Mouse (Mus musculus) lung, postnatal 10 days (tissue): Measurements from ENCODE around the gene Rbm47.

ENCODE experiments used
- DNase-seq: peaks from one replicate; pipeline ENCODE4 v3.0.0; 2021

The Rbm47 gene

GRCm38 (mm10) chr5:66156431-66156962, 16.4 kb downstream of the Rbm47 start:
- no peak for DNase-seq

GRCm38 (mm10) chr5:66154616-66155015, 18.3 kb downstream of the Rbm47 start:
- no peak for DNase-seq

DNA sequence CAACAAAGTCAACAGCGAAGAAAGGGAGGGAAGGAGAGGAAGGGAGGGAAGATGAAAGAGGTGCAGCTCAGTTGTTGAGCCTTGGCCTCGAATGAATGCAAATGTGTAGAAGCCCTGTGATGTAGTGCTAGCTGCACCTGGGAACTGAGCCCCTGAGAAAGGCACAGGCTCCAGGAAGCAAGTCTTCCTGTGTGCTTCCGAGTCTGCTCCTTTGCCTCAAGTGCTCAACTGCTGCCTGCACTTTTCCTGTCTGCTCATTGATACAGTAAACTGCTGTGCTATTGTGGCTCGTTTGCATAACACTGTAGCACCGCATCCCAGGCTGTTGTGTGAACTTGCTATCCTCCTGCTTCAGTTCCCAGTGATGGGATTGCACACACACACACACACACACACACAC, 19.4 kb downstream of the Rbm47 start:
- DNase-seq = no peak

GRCm38 (mm10) chr5:66151301-66152188, 21.4 kb downstream of the Rbm47 start:
- peak; percentile 34 for DNase-seq

- DNase-seq = peak; percentile 65
Observed at GRCm38 (mm10) chr5:66150706-66151300, 22.1 kb downstream of the Rbm47 start.

DNA sequence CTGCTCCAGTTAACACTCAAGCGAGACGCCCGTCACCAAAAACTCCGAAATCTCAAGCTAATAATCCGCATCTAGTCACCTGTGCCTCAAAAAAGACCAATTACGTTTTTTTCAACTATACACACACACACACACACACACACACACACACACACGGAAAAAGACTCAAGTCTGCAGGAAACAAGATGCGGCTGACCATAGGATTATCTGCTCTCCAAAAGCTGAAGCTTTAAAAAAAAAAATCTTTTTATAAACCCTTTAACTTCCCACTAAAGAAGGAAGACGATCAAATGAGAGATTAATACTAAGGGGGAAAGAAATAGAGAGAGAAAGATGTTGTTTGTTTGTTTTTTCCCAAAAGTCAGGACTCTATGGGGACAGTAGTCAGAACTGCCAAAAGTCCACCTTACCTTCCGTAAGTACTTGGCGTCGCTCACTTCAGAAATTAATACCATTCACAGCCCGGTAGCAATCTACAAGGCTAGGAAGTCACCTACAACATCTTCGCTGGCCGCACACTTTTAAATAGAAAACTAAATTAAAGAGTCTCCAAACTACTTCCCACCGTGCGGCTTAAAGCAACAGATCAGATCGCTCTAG, 22.7 kb downstream of the Rbm47 start:
- DNase-seq = no peak

DNA sequence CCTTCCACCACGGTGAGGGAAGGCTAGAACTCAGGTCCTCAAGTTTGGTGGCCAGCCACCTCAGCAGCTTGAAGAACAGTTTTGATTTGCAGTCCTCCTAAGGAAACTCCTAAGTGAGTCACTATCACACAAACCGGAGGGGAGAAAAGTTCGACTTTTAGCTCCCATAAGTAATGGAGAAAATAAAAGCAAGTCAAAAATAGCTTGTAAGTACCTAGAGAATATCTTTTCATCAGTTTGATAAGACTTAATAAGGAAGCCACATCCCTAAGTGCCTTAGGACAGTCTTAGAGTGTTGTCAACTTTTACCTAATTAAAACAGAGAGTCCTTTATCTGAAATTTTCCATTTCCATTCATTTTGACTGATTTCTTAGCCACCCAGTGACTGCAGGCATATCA, 23.3 kb downstream of the Rbm47 start:
- no peak for DNase-seq

DNA sequence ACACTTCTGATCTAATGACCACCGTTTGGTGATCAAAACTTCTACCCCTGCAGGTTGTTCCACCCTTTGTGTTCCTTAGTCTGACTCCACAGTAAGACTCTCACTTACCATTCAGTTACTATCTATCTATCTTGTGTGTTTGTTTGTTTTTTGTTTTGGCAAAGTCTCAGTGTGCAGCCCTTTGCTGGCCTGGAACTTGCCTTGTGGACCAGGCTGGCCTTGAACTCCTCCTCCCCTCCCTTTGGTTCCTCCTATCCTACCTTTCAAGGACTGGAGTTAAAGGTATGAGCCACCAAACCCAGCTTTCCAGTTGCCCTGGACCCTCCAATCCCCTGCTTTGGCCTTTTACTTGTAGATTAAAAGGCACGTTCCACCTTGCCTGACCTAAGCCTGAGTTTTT, 23.8 kb downstream of the Rbm47 start:
- no peak for DNase-seq

DNA sequence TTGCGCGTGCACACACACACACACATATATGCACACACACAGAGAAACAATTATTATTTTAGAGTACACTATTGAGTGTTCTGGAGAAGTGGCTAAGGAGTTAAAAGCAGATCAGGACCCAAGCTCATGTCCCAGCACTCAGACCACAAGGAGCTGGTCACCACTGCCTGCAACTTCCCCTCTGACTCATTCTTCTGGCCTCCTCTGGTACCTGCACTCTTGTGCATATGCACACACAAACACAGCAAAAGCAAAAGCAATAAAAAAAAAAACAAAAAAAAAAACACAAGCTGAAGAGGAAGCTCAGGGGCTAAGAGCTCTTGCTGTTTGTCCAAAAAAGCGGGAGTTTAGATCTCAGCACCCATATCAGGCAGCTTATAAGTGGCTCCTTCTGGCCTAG, 25.6 kb downstream of the Rbm47 start:
- no peak for DNase-seq

GRCm38 (mm10) chr5:66145583-66145982, 27.3 kb downstream of the Rbm47 start:
- DNase-seq = no peak

GRCm38 (mm10) chr5:66143093-66144032, 29.6 kb downstream of the Rbm47 start:
- DNase-seq = no peak

GRCm38 (mm10) chr5:66141474-66141873, 31.4 kb downstream of the Rbm47 start:
- no peak for DNase-seq

DNA sequence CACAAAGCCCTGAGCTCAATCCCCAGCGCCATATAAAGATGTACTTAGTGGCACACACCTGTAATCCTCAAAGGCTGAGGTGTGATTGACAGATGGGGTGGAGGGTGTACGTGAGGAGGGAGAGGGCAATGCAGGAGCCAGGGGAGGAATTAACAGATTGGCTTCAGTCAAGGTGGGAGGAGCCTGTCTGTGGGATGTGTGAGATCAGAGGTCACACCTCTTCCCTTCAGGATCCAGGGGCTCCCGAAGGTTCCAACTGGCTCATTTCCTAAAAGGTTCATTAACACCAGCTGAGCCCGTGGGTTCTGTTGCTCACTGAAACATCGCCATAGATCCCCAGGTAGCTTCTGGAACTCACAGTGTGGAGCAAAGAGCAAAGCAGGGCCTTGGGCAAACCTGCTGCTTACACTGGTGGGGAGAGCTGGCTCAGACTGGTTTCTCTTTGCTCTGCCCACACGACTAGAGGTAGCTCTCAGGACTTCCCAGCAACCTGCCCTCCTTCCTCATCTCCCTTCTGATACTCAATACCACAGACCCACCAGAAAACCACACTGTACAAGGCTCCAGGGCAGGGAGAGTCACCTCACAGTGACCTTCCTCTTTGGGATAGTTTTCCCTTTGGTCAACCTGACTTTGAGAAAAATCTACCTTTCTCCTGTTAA, 33.2 kb downstream of the Rbm47 start:
- no peak for DNase-seq

- DNase-seq = no peak
Observed at GRCm38 (mm10) chr5:66139171-66139570, 33.7 kb downstream of the Rbm47 start.

DNA sequence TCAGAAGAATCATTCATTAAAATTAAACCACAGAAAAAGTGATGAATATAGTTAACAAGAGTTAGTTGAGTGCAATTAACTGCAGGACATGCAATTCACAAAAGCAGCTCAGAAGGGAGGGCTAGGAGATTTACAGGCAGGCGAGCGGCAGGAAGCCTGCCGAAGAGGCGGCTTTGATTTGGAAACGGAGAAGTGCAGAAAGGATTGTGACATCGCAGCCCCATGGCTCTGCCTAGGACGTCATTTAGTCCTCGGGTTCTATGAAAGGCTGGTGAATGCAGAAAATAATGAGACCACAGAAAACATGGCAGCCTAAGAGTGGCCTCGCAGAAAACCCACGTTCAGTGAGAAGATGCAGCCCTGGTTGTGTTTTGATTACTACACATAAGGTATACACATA, 34.3 kb downstream of the Rbm47 start:
- peak; percentile 42 for DNase-seq

GRCm38 (mm10) chr5:66137250-66137649, 35.7 kb downstream of the Rbm47 start:
- no peak for DNase-seq

GRCm38 (mm10) chr5:66135853-66136210, 37.1 kb downstream of the Rbm47 start:
- DNase-seq = no peak

DNA sequence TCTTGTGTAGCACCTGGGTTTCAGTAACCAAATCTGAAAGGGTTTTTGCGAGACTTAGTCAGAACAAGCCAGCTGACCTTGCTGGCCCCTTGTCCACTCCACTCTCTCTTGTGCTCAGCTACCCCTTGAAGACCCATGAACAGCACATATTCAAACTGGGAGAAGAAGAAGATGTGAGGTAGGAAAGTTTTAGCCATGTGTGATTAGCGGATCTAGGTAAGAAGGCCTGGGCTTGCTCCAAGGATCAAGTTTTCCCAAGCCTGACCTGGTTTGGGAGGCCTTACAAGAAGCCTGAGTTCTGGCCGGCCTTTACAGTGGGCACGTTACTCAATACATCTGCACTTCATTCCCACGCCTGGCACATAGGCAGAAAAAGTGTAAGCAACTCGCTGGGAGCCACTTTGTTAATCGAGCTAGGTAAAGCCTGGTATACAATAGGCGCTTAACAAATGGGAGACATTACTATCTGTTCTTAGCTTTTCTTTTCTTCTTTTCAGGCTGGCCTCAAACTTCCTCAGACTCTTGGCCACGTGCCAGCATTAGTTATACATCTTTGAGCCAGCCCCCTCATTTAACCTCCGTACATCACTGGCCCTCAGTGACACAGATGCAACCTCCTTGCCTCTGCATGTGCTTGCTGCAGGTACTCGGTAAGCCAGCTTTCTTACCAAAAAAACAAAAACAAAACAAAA, 37.6 kb downstream of the Rbm47 start:
- DNase-seq = no peak

DNA sequence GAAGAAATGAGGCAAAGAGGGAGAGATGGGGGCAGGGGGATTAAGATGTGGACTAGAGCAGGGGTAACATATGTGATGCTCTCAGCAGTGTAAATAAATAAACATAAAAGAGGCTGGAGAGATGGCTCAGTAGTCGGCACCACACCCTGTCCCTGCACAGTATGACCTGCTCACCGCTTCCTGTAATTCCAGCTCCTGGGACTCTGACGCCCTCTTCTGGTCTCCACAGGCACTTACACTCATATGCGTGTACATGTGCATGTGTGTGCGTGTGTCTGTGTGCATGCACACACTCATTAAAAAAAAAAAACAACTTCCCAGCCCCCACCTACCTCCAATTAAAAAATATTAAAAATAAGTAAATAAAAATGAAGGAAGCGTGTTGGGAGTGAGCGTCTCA, 38.3 kb downstream of the Rbm47 start:
- no peak for DNase-seq

DNA sequence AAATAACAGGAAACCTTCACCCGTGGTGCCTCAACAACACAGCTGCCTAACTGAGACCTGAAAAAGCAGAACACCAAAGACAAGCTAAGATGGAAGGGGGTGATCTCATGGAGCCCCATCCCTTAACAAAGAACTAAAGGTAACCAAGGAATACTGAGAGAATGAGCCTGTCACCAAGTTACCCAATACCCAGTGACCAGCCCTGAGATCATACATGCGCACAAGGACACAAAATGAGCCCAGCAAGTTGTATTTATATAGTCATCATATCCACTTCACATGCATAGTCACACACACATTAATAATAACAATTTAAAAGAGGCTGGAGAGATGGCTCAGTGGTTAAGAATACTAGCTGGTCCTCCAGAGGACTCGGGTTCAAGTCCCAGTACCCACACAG, 44.0 kb downstream of the Rbm47 start:
- no peak for DNase-seq

GRCm38 (mm10) chr5:66125418-66125817, 47.5 kb downstream of the Rbm47 start:
- no peak for DNase-seq

GRCm38 (mm10) chr5:66124931-66125330, 48.0 kb downstream of the Rbm47 start:
- no peak for DNase-seq
